Mouse (Mus musculus) regulatory T cell (primary cell): Measurements from ENCODE around the gene Mrpl54.
"Not testable (repeated sequence)": the region's sequence is repeated elsewhere in the genome, so short reads cannot be mapped to it uniquely, and the experiment has no call there.

ENCODE experiments used
- in situ Hi-C: fragments of 300-600 bp; cut with MboI, MseI; formaldehyde crosslinking; loops from one replicate; pipeline ENCODE4 v1.15.1; 2025; ENCODE audit warnings: high pct_unique_total_duplicates

Gene Mrpl54

DNA sequence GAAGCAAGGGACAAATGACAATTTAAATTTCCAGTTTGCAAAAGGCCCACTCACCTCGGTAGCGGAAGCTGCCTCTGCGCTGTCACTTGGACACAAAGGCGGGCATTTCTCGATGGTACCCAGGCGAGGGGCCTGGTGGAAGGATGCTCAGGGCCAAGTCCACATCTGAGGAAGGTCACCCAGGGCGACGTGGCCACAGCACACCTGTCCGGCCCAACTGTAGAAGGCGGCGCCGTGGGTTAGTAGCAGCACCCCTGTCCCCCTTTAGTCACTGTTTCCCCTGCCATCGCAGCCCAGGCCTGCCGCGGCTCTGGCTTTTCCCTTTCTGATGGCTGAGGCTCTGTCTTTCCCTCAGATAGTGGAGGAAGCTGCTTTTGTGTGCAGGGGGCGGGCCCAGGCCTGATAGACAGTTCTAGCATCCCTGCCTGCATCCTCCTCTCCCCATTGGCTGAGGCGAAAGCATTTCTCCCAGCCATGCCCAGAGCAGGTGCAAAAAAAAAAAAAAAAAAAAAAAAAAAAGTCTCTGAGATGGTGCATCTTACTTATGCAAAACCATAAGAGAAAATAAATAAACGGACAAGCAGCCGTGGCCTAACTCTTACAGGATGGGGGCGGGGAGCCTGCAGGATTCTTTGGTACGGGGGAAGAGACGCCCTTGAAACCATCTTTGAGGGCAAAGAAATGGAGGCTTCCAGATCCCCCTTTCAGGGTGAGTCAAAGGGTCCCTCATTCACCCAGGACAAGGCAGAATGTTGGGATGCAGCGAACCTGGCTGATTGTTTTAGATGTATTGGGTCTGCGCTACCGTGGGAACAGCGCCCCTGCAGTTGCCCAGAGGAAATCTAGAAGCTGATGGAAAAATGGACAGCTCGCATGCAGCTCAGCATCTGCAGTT, 36.0 kb downstream of the Mrpl54 start, which contains the start of gene Atcay:
Gene Atcay (minus strand): TSS at position 396 of the 895 bp plus-strand sequence.
- in situ Hi-C loops, result no loop called here

DNA sequence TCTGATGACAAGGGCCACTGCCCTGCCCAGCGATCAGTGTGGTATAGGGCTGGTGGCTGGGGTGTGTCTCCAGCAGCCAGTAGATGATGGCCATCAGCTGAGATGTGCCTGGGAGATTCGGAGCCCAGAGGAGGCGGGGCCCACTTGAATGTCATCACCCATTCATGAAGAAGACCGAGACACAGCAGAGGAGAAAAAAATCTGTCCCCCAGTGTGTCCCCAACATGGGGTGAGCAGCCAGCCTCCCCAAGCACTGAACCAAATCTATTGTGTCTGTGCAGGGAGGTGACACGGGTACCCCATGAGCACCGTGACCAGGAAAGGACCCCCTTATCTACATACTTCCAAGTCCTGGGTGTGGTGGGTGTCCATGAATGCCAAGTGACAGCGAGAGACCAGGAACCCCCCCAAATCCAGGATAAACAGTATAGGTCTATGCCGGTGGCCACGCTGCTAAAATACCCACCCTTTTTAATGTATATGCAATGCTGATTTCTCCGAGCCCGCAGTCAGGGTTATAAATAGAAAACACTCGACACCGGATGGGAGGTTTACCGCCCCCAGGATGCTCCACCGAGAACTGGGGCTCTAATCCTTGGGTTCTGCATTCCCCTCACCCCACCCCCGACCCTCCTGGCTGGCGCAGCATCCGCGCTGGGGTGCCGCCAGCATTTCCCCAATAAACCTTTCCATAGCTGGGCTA, 36.8 kb downstream of the Mrpl54 start:
- in situ Hi-C loops, result no loop called here

DNA sequence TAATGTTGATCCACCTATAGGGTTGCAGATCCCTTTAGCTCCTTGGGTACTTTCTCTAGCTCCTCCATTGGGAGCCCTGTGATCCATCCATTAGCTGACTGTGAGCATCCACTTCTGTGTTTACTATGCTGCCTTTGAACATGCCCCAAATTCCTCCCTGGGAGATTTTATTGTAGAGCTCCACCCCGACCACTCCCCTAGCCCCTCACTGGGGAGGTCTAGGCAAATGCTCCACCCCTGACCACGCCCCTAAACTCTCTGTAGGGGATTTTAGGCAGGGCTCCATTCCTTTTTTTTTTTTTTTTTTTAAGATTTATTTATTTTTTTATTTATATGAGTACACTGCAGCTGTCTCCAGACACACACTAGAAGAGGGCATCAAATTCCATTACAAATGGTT, 43.0 kb downstream of the Mrpl54 start:
- in situ Hi-C loops, result not testable (repeated sequence)

DNA sequence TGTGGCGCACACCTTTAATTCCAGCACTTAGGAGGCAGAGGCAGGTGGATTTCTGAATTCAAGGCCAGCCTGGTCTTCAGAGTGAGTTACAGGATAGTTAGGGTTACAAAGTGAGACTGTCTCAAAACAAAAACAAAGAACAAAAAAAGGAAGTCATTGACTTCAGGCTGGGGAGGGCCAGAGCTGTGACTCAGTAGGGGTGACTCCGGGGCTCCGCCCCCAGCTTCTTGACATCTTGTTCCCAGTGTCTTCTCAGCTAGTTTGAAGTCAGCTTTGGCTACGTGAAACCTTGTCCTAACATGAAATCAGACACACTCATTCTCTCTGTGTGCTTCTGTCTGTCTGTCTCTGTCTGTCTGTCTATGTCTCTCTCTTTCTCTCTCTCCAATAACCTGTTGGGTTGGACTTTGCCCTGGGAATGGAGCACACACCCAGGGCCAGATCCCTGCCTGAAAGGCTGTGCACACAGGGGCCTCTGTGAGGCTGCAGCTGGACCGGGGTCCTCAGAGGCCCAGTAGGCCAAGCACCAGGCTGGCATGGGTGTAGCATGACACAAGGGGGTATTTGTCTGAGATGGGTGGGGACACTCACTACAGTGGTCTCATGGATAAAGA, 45.2 kb downstream of the Mrpl54 start:
- in situ Hi-C loops, result no loop called here

DNA sequence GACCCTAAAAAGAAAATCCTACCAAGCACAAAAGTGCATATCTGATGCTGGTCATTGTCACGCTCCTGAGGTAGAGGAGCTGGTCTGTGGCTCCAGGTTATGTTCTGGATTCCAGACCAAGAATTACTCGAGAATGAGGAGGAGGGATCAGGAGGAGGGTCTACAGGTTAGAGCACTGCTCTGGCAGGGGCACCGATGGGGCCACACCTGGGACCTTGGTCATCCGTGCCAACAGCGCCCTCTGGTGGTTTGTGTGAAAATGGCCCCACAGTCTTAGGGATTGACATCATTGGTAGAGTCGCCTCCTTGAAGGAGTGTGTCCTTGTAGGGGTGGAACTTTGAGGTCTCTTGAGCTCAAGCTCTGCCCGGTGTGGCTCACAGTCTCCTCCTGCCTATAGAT, 48.8 kb downstream of the Mrpl54 start:
- in situ Hi-C loops, result no loop called here

DNA sequence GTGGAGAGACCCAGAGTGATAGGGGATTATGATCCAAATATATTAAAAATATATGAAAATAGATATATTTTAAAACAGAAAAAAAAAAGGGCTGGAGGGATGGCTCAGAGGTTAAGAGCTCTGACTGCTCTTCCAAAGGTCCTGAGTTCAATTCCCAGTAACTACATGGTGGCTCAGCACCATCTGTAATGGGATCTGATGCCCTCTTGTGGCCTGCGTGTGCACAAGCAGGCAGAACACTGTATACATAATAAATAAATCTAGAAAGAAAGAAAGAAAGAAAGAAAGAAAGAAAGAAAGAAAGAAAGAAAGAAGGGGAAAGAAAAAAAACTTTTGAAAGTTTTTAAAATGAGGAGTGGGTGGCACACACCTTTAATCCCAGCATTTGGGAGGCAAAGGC, 49.5 kb downstream of the Mrpl54 start:
- in situ Hi-C loops, result not testable (repeated sequence)

DNA sequence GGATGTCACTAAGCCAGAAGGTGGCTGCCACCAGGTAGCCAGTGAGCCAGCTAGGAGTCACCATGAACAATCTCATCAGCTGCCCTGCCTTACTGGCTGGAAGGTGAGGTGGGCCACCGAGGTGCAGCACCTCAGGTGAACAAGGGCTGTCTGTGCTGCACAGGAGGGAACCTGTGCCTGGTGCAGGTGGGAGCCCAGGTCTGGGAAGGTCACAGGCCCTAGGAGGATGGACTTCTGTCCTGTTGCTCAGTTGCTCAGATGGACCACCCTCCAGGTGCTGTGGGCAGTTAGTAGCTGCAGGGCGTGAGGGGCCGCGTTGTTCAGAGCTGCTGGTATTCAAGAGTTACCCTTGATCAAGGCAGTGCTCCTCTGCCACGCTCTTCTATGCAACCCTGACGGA, 49.9 kb downstream of the Mrpl54 start:
- in situ Hi-C loops, result no loop called here

DNA sequence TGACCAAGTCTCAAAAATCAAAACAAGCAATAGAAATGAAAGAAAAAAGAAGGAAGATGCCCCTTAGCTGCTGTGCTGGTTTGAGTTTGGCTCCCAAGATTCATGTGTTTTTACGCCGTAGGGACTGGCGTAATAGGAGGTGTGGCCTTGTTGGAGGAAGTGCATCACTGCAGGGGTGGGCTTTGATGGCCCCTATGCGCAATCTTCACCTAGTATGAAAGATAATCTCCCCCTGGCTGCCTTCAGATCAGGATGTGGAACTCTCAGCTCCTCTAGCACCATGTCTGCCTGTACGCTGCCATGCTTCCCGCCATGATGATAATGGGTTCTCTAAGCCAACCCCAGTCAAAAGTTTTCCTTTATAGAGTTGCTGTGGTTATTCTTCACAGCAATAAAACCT, 50.5 kb downstream of the Mrpl54 start:
- in situ Hi-C loops, result no loop called here
